Mouse (Mus musculus) embryonic fibroblast, embryonic 13.5 days (primary cell): ENCODE results near the gene Aff3. TPM values are rescaled to one million over a fixed set of nuclear protein-coding genes. Genes with fewer than 3 reads are reported as not detected.

Source experiments
- H3K27ac ChIP-seq: 2 replicates; pipeline ENCODE4 v1.5.1; 2012; ENCODE audit warnings: low read length, control low read depth, inconsistent platforms; ENCODE audit not compliant: insufficient read depth
- H3K4me1 ChIP-seq: 2 replicates; pipeline ENCODE4 v1.6.1; 2011; ENCODE audit warnings: low read length; ENCODE audit not compliant: control insufficient read depth, insufficient read depth
- H3K4me3 ChIP-seq: 2 replicates; pipeline ENCODE4 v1.5.1; 2011; ENCODE audit warnings: mild to moderate bottlenecking, control low read depth, low read length; ENCODE audit not compliant: insufficient read depth
- CTCF ChIP-seq: IDR thresholded peaks from 2 replicates; pipeline ENCODE4 v1.5.1; 2011; ENCODE audit warnings: mild to moderate bottlenecking, control low read depth, low read length, moderate library complexity, borderline replicate concordance; ENCODE audit not compliant: insufficient read depth
- POLR2A ChIP-seq: IDR thresholded peaks from 2 replicates; pipeline ENCODE4 v1.6.1; 2011; ENCODE audit warnings: low read depth, mild to moderate bottlenecking, control low read depth, low read length, moderate library complexity
- polyA plus RNA-seq: library from polyadenylated mRNA; stranded (reverse); fragments of >200 nt; gene quantifications from 2 replicates; pipeline ENCODE4 v1.2.4, GENCODE M21; 2011; ENCODE audit warnings: low read depth; ENCODE audit not compliant: missing spikeins, insufficient read length

The Aff3 gene
- polyA plus RNA-seq, 1 experiment = 20.0 TPM

DNA sequence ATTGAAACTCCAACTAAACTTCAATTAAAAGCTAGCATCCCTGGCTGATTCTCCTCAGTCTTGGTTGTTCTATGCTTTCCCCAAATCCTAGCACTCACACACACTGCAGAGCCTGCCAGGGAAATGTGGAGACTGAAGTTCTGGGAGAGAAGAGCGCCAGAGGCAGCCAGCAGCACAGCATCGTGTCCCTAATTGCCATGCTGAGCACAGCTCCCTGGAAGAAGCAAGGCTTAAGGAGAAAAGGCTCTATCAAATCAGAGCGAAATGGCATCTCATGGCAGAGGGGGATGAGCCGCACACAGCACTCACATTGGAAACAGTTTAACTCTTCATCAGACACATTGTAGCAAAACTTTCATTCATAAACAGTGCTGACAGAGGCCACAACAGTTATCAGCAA is 254.3 kb downstream of the Aff3 start:
- Histone ChIP-seq H3K27ac (no peak overlapping the region), H3K4me1 (no peaks in the 10 kb centered on the region), H3K4me3 (no peak overlapping the region)
- TF ChIP-seq CTCF (no peak), POLR2A (no peak)

DNA sequence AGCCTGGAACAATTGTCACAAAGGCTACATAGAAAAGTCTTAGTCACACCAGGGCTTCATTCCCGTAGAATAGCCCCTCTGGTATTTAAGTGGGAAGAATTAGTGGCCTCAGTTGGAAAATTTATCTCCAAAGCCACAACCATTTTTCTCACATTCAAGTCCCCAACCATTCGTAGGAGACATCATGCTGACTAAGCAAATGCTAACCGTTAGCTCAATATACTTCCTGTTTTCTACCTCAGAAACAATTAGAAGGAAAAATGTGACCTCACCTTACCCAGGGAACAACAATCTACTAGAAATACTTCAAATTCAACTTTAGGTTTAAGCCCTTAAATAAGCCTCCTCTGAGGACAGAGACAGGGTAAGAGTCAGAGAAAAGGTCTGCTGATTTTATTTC is 256.5 kb downstream of the Aff3 start:
- Histone ChIP-seq H3K4me1 (no peaks in the 10 kb centered on the region), H3K27ac (no peak overlapping the region), H3K4me3 (no peak overlapping the region)
- no peak for TF ChIP-seq POLR2A
- TF ChIP-seq CTCF = no peak

DNA sequence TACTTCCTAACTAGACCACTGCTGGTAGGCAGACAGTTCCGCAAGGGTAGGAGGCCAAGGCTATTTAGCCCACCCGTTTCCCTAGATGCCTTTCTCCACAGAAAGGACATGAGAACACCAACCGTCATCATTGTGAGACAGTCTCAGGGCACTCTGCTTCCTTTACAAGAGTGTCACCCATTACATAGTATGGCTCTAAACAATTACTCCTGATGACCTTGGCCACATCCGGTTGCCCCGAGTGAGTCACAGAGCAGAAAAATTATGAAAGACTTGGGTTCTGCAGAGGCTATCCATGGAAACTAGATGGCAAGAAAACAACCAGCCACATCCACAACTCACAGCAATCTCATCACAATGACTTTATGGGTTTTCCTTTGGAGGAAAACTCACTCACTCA is 261.0 kb downstream of the Aff3 start:
- Histone ChIP-seq H3K27ac (no peak overlapping the region), H3K4me1 (peaks cover 5% of the 10 kb centered on the region; the same call in 1 of the 2 replicates), H3K4me3 (no peak overlapping the region)
- TF ChIP-seq CTCF = no peak
- no peak for TF ChIP-seq POLR2A

DNA sequence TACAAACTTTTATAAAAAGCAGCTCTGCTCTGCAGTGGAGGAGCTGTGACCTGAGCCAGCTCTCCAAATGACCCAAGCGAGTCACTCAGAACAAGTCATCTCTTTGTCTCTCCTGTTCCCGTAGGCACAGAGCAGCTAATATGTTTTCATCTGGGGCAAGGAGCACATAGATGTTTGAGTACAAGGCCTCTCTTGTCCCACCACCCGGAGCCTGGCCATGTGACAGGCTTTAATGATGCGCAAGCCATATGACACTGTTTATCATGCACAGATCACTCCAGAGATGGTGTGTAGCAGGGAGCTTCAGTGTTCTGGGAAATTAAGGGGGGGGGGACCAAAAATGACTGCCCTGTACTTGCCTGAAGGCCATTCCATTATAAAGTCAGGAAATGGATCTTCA is 262.9 kb downstream of the Aff3 start:
- Histone ChIP-seq H3K4me3 (no peak overlapping the region), H3K27ac (no peak overlapping the region), H3K4me1 (peaks cover 5% of the 10 kb centered on the region; the same call in 1 of the 2 replicates)
- no peak for TF ChIP-seq POLR2A
- no peak for TF ChIP-seq CTCF

DNA sequence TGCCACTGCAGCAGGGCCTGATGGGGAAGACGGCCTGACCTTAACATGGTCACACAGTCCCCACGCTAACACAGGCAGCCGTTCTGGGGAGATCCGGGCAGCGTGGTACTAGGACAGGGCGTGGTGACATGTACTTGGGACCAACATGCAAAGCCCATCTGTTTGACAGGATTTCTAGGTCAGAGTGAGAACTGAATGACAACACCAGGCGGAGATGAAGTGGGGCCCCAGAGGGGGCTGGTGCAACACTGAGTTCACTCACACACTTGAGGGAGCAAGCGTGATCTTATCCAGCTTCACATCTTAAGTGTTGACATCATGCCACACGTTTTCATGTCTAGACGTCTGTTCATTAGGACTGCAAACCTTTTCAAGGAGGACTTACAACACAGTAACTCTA is 265.5 kb downstream of the Aff3 start:
- Histone ChIP-seq H3K27ac (no peak overlapping the region), H3K4me3 (no peak overlapping the region)
- TF ChIP-seq POLR2A = no peak
- no peak for TF ChIP-seq CTCF

DNA sequence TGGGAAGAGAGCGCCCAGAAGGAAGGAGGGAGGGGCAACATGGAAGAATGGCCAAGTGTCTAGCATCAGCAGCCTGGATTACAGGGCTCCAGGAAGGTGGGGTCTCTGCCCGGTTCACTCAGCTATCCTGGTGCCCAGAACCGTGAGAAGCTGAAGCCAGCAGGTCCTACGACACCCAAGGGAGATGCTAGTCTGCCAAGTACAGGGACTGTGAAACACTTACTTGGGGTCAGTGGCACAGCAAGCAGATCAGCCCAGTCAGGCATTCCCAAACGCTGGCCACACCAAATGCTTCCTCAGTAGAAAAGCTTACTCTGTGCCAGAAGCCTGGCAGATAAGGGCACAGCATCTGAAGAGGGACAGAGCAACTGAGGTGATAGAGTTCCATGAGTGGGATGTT is 266.2 kb downstream of the Aff3 start:
- peaks cover 5% of the 10 kb centered on the region; the same call in 1 of the 2 replicates for H3K4me1 ChIP-seq
- H3K27ac ChIP-seq = no peak overlapping the region
- TF ChIP-seq POLR2A (no peak), CTCF (no peak)

More for the DNA sequence above, 265.5 kb downstream of the Aff3 start:
- peaks cover 5% of the 10 kb centered on the region; the same call in 1 of the 2 replicates for H3K4me1 ChIP-seq

DNA sequence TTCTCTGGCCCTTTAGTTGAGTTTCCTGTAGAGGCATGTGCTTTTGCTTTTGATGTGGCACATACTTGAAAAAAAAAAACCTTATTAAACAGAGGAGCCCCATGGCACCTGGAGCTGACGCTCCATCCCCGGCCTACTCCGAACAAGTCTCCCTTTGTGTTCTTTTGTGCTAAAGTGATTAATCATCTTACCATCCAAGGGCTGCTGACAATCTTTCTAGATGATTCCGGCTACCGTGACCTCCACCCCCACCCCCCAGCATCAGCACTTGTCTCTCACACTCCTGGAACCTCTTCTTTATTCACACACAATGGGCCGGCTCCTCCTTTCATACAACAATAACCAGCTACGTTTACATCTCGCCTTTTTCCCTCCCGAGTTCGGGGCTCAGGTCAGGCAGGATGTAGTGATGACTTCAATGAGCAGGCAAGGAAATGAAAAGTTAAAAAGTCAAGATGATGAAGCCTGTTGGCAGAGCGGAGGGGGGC is 269.5 kb downstream of the Aff3 start:
- no peak for TF ChIP-seq CTCF
- TF ChIP-seq POLR2A = no peak
- no peak overlapping the region for H3K27ac ChIP-seq
- peaks cover 2% of the 10 kb centered on the region for H3K4me1 ChIP-seq
- no peak overlapping the region for H3K4me3 ChIP-seq

More for the DNA sequence above, 266.2 kb downstream of the Aff3 start:
- no peak overlapping the region for H3K4me3 ChIP-seq

DNA sequence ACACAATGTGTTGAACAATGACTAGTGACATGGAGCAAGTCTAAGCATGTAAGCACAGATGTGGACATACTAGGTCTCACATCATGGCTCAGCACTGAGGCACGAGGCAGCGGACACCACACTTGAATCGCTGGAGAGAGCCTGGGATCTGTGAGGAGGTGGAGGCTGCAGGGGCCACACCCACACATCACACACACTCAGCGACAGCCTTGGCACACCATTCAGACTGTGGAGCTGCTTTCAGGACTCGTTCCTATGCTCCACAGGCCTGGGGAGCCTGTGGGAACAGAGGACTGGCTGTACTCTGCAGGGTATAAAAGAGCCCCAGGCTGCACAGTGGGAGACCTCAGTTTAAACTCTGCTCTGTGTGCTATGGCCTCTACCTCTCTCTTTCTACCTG is 270.3 kb downstream of the Aff3 start:
- no peak overlapping the region for H3K4me3 ChIP-seq
- TF ChIP-seq CTCF = no peak
- no peak for TF ChIP-seq POLR2A
- H3K4me1 ChIP-seq = peaks cover 2% of the 10 kb centered on the region
- no peak overlapping the region for H3K27ac ChIP-seq

DNA sequence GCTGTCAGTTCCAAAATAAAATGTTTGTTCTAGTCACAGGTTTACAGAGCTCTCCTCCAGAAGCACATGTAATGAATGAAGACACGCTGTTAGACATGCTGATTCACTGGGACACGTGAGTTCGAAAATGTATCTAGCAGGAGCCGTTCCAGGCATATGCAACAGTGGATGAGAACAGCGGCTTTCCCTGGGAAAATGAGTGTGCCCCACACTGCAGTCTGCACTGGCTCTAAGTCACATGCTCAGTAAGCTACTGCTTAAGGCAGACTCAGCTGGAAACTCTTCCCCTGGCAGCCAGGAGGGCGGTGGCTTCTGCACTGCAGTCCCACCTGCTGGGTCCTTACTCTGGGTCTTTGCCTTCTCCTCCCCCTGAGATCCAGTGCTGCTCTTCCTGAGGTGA is 271.2 kb downstream of the Aff3 start:
- Histone ChIP-seq H3K4me1 (peaks cover 2% of the 10 kb centered on the region), H3K4me3 (no peak overlapping the region), H3K27ac (no peak overlapping the region)
- TF ChIP-seq CTCF (no peak), POLR2A (no peak)

DNA sequence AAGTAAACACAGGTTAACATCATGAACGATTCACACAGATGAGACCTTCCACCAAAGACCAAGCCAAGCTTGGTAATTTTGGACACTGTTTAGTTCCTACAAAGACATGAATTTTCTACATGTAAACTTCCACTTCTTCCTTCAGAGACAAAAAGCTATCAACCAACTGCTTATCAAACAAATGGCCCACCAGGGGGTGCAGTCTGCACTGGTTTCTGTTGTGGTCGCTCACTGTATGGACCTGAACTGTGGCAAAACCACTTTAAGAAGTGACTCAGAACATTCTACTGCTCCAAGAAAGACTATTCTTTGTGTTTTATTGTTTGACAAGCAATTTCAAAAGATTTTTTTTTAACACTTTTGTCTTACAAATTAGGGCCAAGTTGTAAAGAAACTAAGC is 271.8 kb downstream of the Aff3 start:
- H3K4me3 ChIP-seq = no peak overlapping the region
- no peak overlapping the region for H3K27ac ChIP-seq
- H3K4me1 ChIP-seq = peaks cover 2% of the 10 kb centered on the region
- TF ChIP-seq CTCF (no peak), POLR2A (no peak)

DNA sequence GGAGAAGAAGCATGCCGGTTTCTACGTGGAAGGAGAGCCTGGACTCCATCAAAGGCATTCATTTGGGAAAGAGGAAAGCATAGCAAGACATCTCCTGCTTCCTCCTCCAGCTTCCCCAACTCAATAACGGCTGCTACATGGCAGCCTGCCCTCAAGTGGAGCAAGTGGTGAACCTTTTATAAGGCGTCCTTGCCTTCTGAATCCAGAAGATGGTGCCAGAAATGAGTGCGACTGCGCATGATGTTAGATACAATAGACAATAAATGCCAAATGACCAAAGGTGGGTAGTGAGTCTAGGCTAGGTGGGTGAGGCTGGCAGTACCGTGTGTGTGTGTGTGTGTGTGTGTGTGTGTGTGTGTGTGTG is 273.9 kb downstream of the Aff3 start:
- H3K4me1 ChIP-seq = peaks cover 2% of the 10 kb centered on the region
- no peak overlapping the region for H3K27ac ChIP-seq
- TF ChIP-seq CTCF = no peak
- TF ChIP-seq POLR2A = no peak
- no peak overlapping the region for H3K4me3 ChIP-seq
